Mouse (Mus musculus) liver, embryonic 11.5 days (tissue): ENCODE measurements around the gene Gm21958. TPM values are rescaled to one million over a fixed set of nuclear protein-coding genes. Genes with fewer than 3 reads are reported as not detected.

Source experiments
- ATAC-seq: fragments of 200-750 bp; cut with Nextera tagmentation; replicated peaks from 2 replicates; pipeline ENCODE4 v1.8.0; 2017; ENCODE audit warnings: moderate number of reproducible peaks, mild to moderate bottlenecking, moderate TSS enrichment, moderate library complexity; ENCODE audit not compliant: low FRiP score
- DNase-seq: peaks from one replicate; pipeline ENCODE4 v3.0.0-alpha.2; 2017; ENCODE audit warnings: low spot score
- H3K27ac ChIP-seq: fragments of 300-500 bp; sonication (generic); 2 replicates; pipeline ENCODE4 v1.5.1; 2014; ENCODE audit warnings: mild to moderate bottlenecking, low read depth, low read length, control low read depth
- H3K27me3 ChIP-seq: fragments of 300-500 bp; sonication (generic); replicated peaks from 2 replicates; pipeline ENCODE4 v1.6.1; 2014; ENCODE audit warnings: low read length, mixed read lengths; ENCODE audit not compliant: control insufficient read depth, insufficient read depth
- H3K36me3 ChIP-seq: fragments of 300-500 bp; sonication (generic); 2 replicates; pipeline ENCODE4 v1.6.1; 2014; ENCODE audit warnings: mild to moderate bottlenecking, low read length, moderate library complexity, mixed read lengths; ENCODE audit not compliant: control insufficient read depth, insufficient read depth
- H3K4me1 ChIP-seq: fragments of 300-500 bp; sonication (generic); replicated peaks from 2 replicates; pipeline ENCODE4 v1.6.1; 2014; ENCODE audit warnings: low read length, mixed read lengths; ENCODE audit not compliant: control insufficient read depth, insufficient read depth
- H3K4me2 ChIP-seq: fragments of 300-500 bp; sonication (generic); 2 replicates; pipeline ENCODE4 v1.6.1; 2014; ENCODE audit warnings: mild to moderate bottlenecking, control low read depth, moderate library complexity
- H3K4me3 ChIP-seq: fragments of 300-500 bp; sonication (generic); 2 replicates; pipeline ENCODE4 v1.5.1; 2014; ENCODE audit warnings: low read depth, low read length, control low read depth
- H3K9ac ChIP-seq: fragments of 300-500 bp; sonication (generic); 2 replicates; pipeline ENCODE4 v1.6.1; 2014; ENCODE audit warnings: low read depth, low read length, control low read depth
- H3K9me3 ChIP-seq: fragments of 300-500 bp; sonication (generic); 2 replicates; pipeline ENCODE4 v1.6.1; 2016; ENCODE audit warnings: low read length, inconsistent platforms, mixed read lengths; ENCODE audit not compliant: control insufficient read depth
- WGBS: fragments of 180-500 bp; shearing (Covaris S2); extraction: QIAGEN DNeasy Blood & Tissue Kit; methylation state at CpG from one replicate; pipeline ENCODE4 v1.1.7; 2014; 5-methylcytosine and 5-hydroxymethylcytosine counted together
- polyA plus RNA-seq: library from polyadenylated mRNA; unstranded; fragments of >200 nt; fragmentation: Nextera tagmentation; extraction: Ambion mirVana; gene quantifications from 2 replicates; pipeline ENCODE4 v1.2.1, GENCODE M21; 2014

The Gm21958 gene
- 0.91 TPM in 1 of 2 replicates, not detected in the other for polyA plus RNA-seq

GRCm38 (mm10) chr3:54714253-54714652 lies at the start of gene Gm21958:
TSS of gene Gm21958 (minus strand) at chr3:54714353.
- Histone ChIP-seq H3K9ac (no peak within 1 kb of the TSS), H3K27me3 (no peaks in the 10 kb centered on the region), H3K4me1 (no peaks in the 10 kb centered on the region), H3K9me3 (no peaks in the 10 kb centered on the region), H3K27ac (no peak within 1 kb of the TSS), H3K4me2 (no peak within 1 kb of the TSS), H3K4me3 (no peak within 1 kb of the TSS), H3K36me3 (peaks cover 33% of the 10 kb centered on the region)
- 86% methylated on average over 6 of the region's 6 CpGs for WGBS
- no peak for DNase-seq
- ATAC-seq = no peak

- H3K4me2 ChIP-seq = no peak overlapping the region
- peaks cover 2% of the 10 kb centered on the region; the same call in 1 of the 2 replicates for H3K27me3 ChIP-seq
- ATAC-seq (no peak), DNase-seq (no peak)
- no peaks in the 10 kb centered on the region for H3K36me3 ChIP-seq
- H3K9ac ChIP-seq = no peak overlapping the region
- 0 out of 2 replicates have a peak, but pooled peaks cover 3% of the 10 kb centered on the region for H3K9me3 ChIP-seq
- H3K27ac ChIP-seq = no peak overlapping the region
- no peak overlapping the region for H3K4me3 ChIP-seq
- H3K4me1 ChIP-seq = peaks cover 5% of the 10 kb centered on the region; the same call in 1 of the 2 replicates
- WGBS = 80% methylated on average over 1 of the region's 1 CpGs
These were observed 47.1 kb upstream of the Gm21958 start for GRCm38 (mm10) chr3:54761258-54761657.

DNA sequence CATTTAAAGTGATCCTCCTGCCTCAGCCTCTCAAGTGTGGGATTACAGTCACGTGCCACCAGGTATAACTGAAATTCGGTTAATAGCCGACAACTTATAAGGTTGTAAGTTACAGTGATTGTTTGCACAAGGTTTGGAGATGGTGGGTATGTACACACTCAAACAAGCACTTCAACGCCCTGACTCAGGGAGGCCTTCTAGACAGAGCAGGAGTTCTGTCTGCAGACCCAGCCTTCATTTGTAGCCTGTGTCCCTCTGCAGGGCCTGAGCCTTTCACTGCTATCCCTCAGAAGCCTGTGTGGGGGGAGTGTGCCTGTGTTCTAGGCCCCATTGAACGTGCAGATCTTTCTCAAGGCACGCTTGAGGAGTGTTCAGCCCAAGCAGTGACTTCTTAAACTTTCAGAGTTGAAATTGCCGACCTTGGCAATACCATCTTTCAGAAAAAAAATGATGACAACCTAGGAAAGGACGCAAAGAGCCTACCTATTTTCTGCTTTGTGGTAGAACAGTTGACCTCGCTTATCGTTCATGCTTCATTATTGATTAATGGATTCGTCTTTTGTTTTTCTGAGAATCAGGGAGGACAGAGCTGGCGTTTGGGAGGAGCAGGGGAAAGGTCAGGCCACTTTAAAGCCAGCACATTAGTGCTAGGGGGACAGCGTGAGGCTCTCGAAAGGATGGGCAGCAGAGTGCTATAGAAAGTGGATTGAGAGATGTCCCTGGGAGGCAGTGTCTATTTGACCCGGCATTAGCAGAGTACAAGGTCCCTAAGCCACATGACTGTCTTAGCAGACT lies 46.4 kb upstream of the Gm21958 start:
- 59% methylated on average over 15 of the region's 15 CpGs for WGBS
- no peak overlapping the region for H3K9ac ChIP-seq
- H3K27ac ChIP-seq = no peak overlapping the region
- 0 out of 2 replicates have a peak, but pooled peaks cover 3% of the 10 kb centered on the region for H3K9me3 ChIP-seq
- no peak for ATAC-seq
- H3K27me3 ChIP-seq = peaks cover 10% of the 10 kb centered on the region
- H3K4me1 ChIP-seq = peaks cover 5% of the 10 kb centered on the region
- DNase-seq = no peak
- H3K4me2 ChIP-seq = no peak overlapping the region
- H3K36me3 ChIP-seq = no peaks in the 10 kb centered on the region
- H3K4me3 ChIP-seq = no peak overlapping the region

- ATAC-seq = no peak
- peaks cover 19% of the 10 kb centered on the region for H3K27me3 ChIP-seq
- H3K9ac ChIP-seq = no peak overlapping the region
- DNase-seq = no peak
- WGBS = 73% methylated on average over 9 of the region's 9 CpGs
- 0 out of 2 replicates have a peak, but pooled peaks cover 3% of the 10 kb centered on the region for H3K9me3 ChIP-seq
- no peak overlapping the region for H3K4me2 ChIP-seq
- no peak overlapping the region for H3K4me3 ChIP-seq
- peaks cover 5% of the 10 kb centered on the region for H3K4me1 ChIP-seq
- H3K27ac ChIP-seq = no peak overlapping the region
- no peaks in the 10 kb centered on the region for H3K36me3 ChIP-seq
These were observed 45.1 kb upstream of the Gm21958 start for GRCm38 (mm10) chr3:54759211-54759610.

DNA sequence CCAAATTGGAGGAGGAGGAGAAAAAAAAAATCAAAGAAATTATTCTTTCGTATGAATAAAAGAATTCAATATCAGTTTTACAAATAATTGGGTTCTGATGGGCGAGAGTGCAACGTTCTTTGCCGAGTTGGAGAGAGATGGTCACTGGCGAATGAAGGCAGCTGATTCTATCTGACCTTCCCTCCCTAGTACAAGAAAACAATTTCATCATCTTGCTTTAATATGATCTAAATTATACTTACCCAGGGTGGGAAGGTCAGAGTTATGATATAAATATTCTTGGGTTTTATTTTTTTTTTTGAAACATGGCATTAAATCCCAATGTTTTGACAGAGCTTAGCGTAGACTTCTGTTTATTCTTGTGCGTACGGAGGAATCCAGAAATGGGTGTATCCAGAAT lies 43.3 kb upstream of the Gm21958 start:
- no peak overlapping the region for H3K9ac ChIP-seq
- H3K27me3 ChIP-seq = peaks cover 21% of the 10 kb centered on the region
- ATAC-seq (no peak), DNase-seq (no peak)
- no peak overlapping the region for H3K4me3 ChIP-seq
- H3K9me3 ChIP-seq = 0 out of 2 replicates have a peak, but pooled peaks cover 2% of the 10 kb centered on the region
- no peak overlapping the region for H3K4me2 ChIP-seq
- 85% methylated on average over 8 of the region's 8 CpGs for WGBS
- H3K4me1 ChIP-seq = peaks cover 5% of the 10 kb centered on the region
- no peaks in the 10 kb centered on the region for H3K36me3 ChIP-seq
- no peak overlapping the region for H3K27ac ChIP-seq

DNA sequence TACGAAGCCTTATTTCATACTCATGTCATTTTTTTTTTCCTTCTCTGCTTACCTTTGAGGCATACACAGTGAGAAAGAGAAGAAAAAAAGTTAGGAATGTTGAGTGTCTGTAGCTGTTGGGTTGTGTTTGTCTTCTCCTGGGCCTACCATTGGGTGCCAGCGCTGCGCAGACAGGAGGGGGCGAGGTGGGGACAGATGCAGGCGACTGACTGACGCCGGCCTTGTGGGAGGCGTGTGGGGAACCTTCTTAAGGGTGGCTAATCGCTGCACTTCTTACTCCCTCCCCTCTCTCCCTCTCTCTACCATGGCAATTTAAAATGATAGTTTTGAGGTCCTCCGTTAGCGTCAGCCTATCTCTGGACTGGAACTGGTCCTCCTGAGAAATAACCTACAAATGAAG lies 41.9 kb upstream of the Gm21958 start:
- 7% methylated on average over 11 of the region's 11 CpGs for WGBS
- H3K36me3 ChIP-seq = no peaks in the 10 kb centered on the region
- peaks cover 21% of the 10 kb centered on the region for H3K27me3 ChIP-seq
- no peak overlapping the region for H3K27ac ChIP-seq
- DNase-seq = no peak
- H3K4me2 ChIP-seq = peak overlapping the region; percentile 85
- no peak for ATAC-seq
- no peak overlapping the region; the same call in 1 of the 2 replicates for H3K9ac ChIP-seq
- H3K4me1 ChIP-seq = peaks cover 2% of the 10 kb centered on the region
- no peaks in the 10 kb centered on the region for H3K9me3 ChIP-seq
- H3K4me3 ChIP-seq = peak overlapping the region; percentile 61

- WGBS = 2% methylated on average over 66 of the region's 66 CpGs
- Histone ChIP-seq H3K9ac (peak within 1 kb of the TSS; percentile 43), H3K36me3 (peaks cover 4% of the 10 kb centered on the region), H3K4me2 (peak within 1 kb of the TSS; percentile 85), H3K4me1 (no peaks in the 10 kb centered on the region; the same call in 1 of the 2 replicates), H3K9me3 (no peaks in the 10 kb centered on the region), H3K27ac (peak within 1 kb of the TSS; percentile 52), H3K27me3 (peaks cover 21% of the 10 kb centered on the region), H3K4me3 (peak within 1 kb of the TSS; percentile 61)
- ATAC-seq (peak; percentile 56; the same call in 1 of the 2 replicates), DNase-seq (peak; percentile 42)
These were observed 41.2 kb upstream of the Gm21958 start, which contains the start of gene Smad9 for GRCm38 (mm10) chr3:54755145-54756041. TSS of gene Smad9 (plus strand) at chr3:54755582.

GRCm38 (mm10) chr3:54753411-54753810 lies 39.3 kb upstream of the Gm21958 start:
- ATAC-seq (no peak), DNase-seq (no peak)
- Histone ChIP-seq H3K4me2 (no peak overlapping the region), H3K36me3 (peaks cover 20% of the 10 kb centered on the region), H3K4me1 (no peaks in the 10 kb centered on the region; the same call in 1 of the 2 replicates), H3K27me3 (peaks cover 21% of the 10 kb centered on the region), H3K4me3 (no peak overlapping the region), H3K9me3 (no peaks in the 10 kb centered on the region), H3K9ac (no peak overlapping the region), H3K27ac (no peak overlapping the region)
- 72% methylated on average over 4 of the region's 4 CpGs for WGBS
